Mouse (Mus musculus) embryonic fibroblast, embryonic 13.5 days (primary cell): ENCODE data around the gene Ccser2.

Source experiments
- CTCF ChIP-seq: IDR thresholded peaks from 2 replicates; pipeline ENCODE4 v1.5.1; 2011; ENCODE audit warnings: mild to moderate bottlenecking, control low read depth, low read length, moderate library complexity, borderline replicate concordance; ENCODE audit not compliant: insufficient read depth
- POLR2A ChIP-seq: IDR thresholded peaks from 2 replicates; pipeline ENCODE4 v1.6.1; 2011; ENCODE audit warnings: low read depth, mild to moderate bottlenecking, control low read depth, low read length, moderate library complexity

- TF ChIP-seq POLR2A: no peak
- TF ChIP-seq CTCF: no peak
Observed at GRCm38 (mm10) chr14:36852972-36853371, 115.6 kb downstream of the Ccser2 start.
